Mouse (Mus musculus) liver, postnatal 0 days (tissue): Measurements from ENCODE around the gene Tbx19.

ENCODE experiments used
- CTCF ChIP-seq: sonication (generic); IDR thresholded peaks from 2 replicates; pipeline ENCODE4 v1.5.1; 2016; ENCODE audit warnings: antibody characterized with exemption, low read depth
- EP300 ChIP-seq: IDR thresholded peaks from 2 replicates; pipeline ENCODE4 v1.6.1; 2016; ENCODE audit warnings: antibody characterized with exemption, low read depth, mild to moderate bottlenecking

- no peak for TF ChIP-seq CTCF
- TF ChIP-seq EP300 = no peak
Observed at GRCm38 (mm10) chr1:165174059-165174616, 13.6 kb upstream of the Tbx19 start.
